Mouse (Mus musculus) urinary bladder, postnatal 10 days (tissue): ENCODE data around the gene Nek5.

ENCODE experiments used
- DNase-seq: peaks from one replicate; pipeline ENCODE4 v3.0.0; 2022; ENCODE audit warnings: low spot score

The Nek5 gene

GRCm38 (mm10) chr8:22089226-22089625, 35.6 kb downstream of the Nek5 start:
- DNase-seq: no peak

- no peak for DNase-seq
These were observed 45.4 kb downstream of the Nek5 start for GRCm38 (mm10) chr8:22079313-22080007.

GRCm38 (mm10) chr8:22061126-22061525, 63.7 kb downstream of the Nek5 start:
- no peak for DNase-seq

GRCm38 (mm10) chr8:22060446-22060889, 64.4 kb downstream of the Nek5 start, which contains the start of gene Alg11:
Gene Alg11, plus strand, starts transcription at chr8:22060721.
- DNase-seq: peak; percentile 84

- DNase-seq: peak; percentile 23
These were observed 64.9 kb downstream of the Nek5 start, which contains the start of gene Atp7b for GRCm38 (mm10) chr8:22059821-22060445. Gene Atp7b, minus strand, starts transcription at chr8:22060305.

GRCm38 (mm10) chr8:22059153-22059738, 65.6 kb downstream of the Nek5 start:
- DNase-seq: no peak

GRCm38 (mm10) chr8:22058368-22058767, 66.5 kb downstream of the Nek5 start:
- no peak for DNase-seq

GRCm38 (mm10) chr8:22056850-22057249, 68.0 kb downstream of the Nek5 start:
- no peak for DNase-seq

GRCm38 (mm10) chr8:22055492-22055877, 69.4 kb downstream of the Nek5 start:
- no peak for DNase-seq

GRCm38 (mm10) chr8:22054674-22055491, 70.0 kb downstream of the Nek5 start:
- no peak for DNase-seq

GRCm38 (mm10) chr8:22047699-22048464, 77.0 kb downstream of the Nek5 start:
- DNase-seq: no peak

GRCm38 (mm10) chr8:22043706-22044105, 81.1 kb downstream of the Nek5 start:
- DNase-seq: no peak

GRCm38 (mm10) chr8:22042515-22042914, 82.3 kb downstream of the Nek5 start:
- DNase-seq: no peak

- no peak for DNase-seq
These were observed 84.7 kb downstream of the Nek5 start for GRCm38 (mm10) chr8:22040153-22040509.

GRCm38 (mm10) chr8:22039468-22040152, 85.2 kb downstream of the Nek5 start:
- DNase-seq: no peak

- no peak for DNase-seq
These were observed 87.8 kb downstream of the Nek5 start for GRCm38 (mm10) chr8:22037022-22037421.

GRCm38 (mm10) chr8:22036137-22036536, 88.7 kb downstream of the Nek5 start:
- DNase-seq: no peak

- DNase-seq: no peak
These were observed 93.9 kb downstream of the Nek5 start for GRCm38 (mm10) chr8:22030990-22031389.

- DNase-seq: no peak
These were observed 95.9 kb downstream of the Nek5 start for GRCm38 (mm10) chr8:22028973-22029372.

GRCm38 (mm10) chr8:22025241-22025640, 99.6 kb downstream of the Nek5 start:
- DNase-seq: no peak
